Mouse (Mus musculus): ENCODE measurements at regions not wholly inside any gene's neighbourhood (a gene's known extent, or its start where the extent isn't known, plus 50 kb on each side); places are given as distances from the start of the nearest gene placed in this dataset.

GRCm38 (mm10) chr6:71012436-71012822 lies 56.1 kb downstream of the Foxi3 start:
- Histone ChIP-seq H3K9me3 (replicated peaks) (no peaks in the 10 kb centered on the region), H3K4me1 (ENCODE audit: insufficient read depth, low read depth, low read length) (no peaks in the 10 kb centered on the region), H3K27me3 (ENCODE audit: insufficient read depth, low read length) (peaks cover 9% of the 10 kb centered on the region; the same call in 1 of the 2 replicates), H3K4me3 (ENCODE audit: low read depth, low read length) (no peak overlapping the region), H3K36me3 (replicated peaks) (no peaks in the 10 kb centered on the region)
- ATAC-seq (ENCODE audit: extremely low read depth, insufficient number of reproducible peaks, low FRiP score, poor library complexity, severe bottlenecking) (no peak), DNase-seq (ENCODE audit: low spot score) (no peak)
- TF ChIP-seq TAL1 (conservative IDR thresholded peaks at IDR 0.05; ENCODE audit: low read depth, low read length) (no peak), GATA2 (IDR thresholded peaks at IDR 0.05; ENCODE audit: borderline replicate concordance, low read depth, low read length) (no peak), GATA1 (IDR thresholded peaks at IDR 0.05; ENCODE audit: borderline replicate concordance, low read length) (no peak), CTCF (IDR thresholded peaks at IDR 0.05; ENCODE audit: low read depth, low read length) (no peak), POLR2AphosphoS5 (IDR thresholded peaks at IDR 0.05; ENCODE audit: insufficient replicate concordance, low read depth, low read length) (no peak)

DNA sequence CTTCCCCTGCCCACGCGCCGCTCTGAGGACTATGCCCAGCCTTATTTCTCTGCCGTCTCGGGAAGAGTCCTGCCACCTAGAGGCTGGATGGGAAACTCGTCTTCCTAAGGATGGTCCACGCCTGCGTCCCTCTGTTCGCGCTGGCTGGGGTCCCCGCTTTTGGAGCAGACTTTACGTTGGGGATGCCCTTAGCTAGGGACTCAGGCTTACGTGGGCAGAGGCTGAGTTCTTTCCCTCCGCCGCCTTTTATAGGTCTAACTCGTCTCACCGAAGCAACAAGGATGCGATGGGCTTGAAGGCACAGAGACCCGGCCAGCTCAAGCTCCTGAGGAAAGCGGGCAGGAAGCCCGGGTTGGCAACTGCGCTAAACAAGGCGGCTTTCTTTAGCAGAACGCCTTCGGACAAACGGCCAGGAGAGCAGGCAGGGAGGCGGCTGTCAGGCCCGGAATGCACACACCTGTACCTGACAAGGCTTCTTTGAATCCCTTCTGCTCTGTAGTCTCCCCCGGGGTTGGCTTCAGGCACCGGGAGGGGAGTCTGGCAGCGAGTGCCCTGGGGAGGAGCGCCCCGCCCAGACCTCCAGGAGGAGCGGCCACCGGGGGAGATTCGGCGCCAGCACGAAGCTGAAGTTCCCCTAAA lies 56.6 kb downstream of the Foxi3 start:
- TF ChIP-seq CTCF (IDR thresholded peaks at IDR 0.05; ENCODE audit: low read depth, low read length) (no peak), TAL1 (conservative IDR thresholded peaks at IDR 0.05; ENCODE audit: low read depth, low read length) (no peak), GATA2 (IDR thresholded peaks at IDR 0.05; ENCODE audit: borderline replicate concordance, low read depth, low read length) (no peak), POLR2AphosphoS5 (IDR thresholded peaks at IDR 0.05; ENCODE audit: insufficient replicate concordance, low read depth, low read length) (no peak), GATA1 (IDR thresholded peaks at IDR 0.05; ENCODE audit: borderline replicate concordance, low read length) (no peak)
- ATAC-seq (ENCODE audit: extremely low read depth, insufficient number of reproducible peaks, low FRiP score, poor library complexity, severe bottlenecking) (no peak), DNase-seq (ENCODE audit: low spot score) (no peak)
- Histone ChIP-seq H3K4me3 (ENCODE audit: low read depth, low read length) (no peak overlapping the region), H3K4me1 (ENCODE audit: insufficient read depth, low read depth, low read length) (no peaks in the 10 kb centered on the region), H3K36me3 (replicated peaks) (no peaks in the 10 kb centered on the region), H3K27me3 (ENCODE audit: insufficient read depth, low read length) (peaks cover 9% of the 10 kb centered on the region; the same call in 1 of the 2 replicates), H3K9me3 (replicated peaks) (no peaks in the 10 kb centered on the region)

GRCm38 (mm10) chr6:71016388-71016787 lies 60.1 kb downstream of the Foxi3 start:
- H3K4me1 ChIP-seq (ENCODE audit: insufficient read depth, low read depth, low read length): no peaks in the 10 kb centered on the region
- no peak for TF ChIP-seq POLR2AphosphoS5 (IDR thresholded peaks at IDR 0.05; ENCODE audit: insufficient replicate concordance, low read depth, low read length)
- no peak for TF ChIP-seq GATA1 (IDR thresholded peaks at IDR 0.05; ENCODE audit: borderline replicate concordance, low read length)
- TF ChIP-seq CTCF (IDR thresholded peaks at IDR 0.05; ENCODE audit: low read depth, low read length): 0 out of 2 replicates have a peak, but pooled peaks have one; percentile 29
- TF ChIP-seq TAL1 (conservative IDR thresholded peaks at IDR 0.05; ENCODE audit: low read depth, low read length): no peak
- no peak for TF ChIP-seq GATA2 (IDR thresholded peaks at IDR 0.05; ENCODE audit: borderline replicate concordance, low read depth, low read length)
- H3K9me3 ChIP-seq (replicated peaks): no peaks in the 10 kb centered on the region
- no peak overlapping the region for H3K4me3 ChIP-seq (ENCODE audit: low read depth, low read length)
- ATAC-seq (ENCODE audit: extremely low read depth, insufficient number of reproducible peaks, low FRiP score, poor library complexity, severe bottlenecking): no peak
- no peak for DNase-seq (ENCODE audit: low spot score)
- H3K27me3 ChIP-seq (ENCODE audit: insufficient read depth, low read length): peaks cover 9% of the 10 kb centered on the region; the same call in 1 of the 2 replicates
- H3K36me3 ChIP-seq (replicated peaks): no peaks in the 10 kb centered on the region

GRCm38 (mm10) chr6:71021353-71021752 lies 65.0 kb downstream of the Foxi3 start:
- Histone ChIP-seq H3K4me1 (ENCODE audit: insufficient read depth, low read depth, low read length) (no peaks in the 10 kb centered on the region), H3K4me3 (ENCODE audit: low read depth, low read length) (no peak overlapping the region), H3K27me3 (ENCODE audit: insufficient read depth, low read length) (no peaks in the 10 kb centered on the region; the same call in 1 of the 2 replicates), H3K9me3 (replicated peaks) (no peaks in the 10 kb centered on the region), H3K36me3 (replicated peaks) (no peaks in the 10 kb centered on the region)
- TF ChIP-seq CTCF (IDR thresholded peaks at IDR 0.05; ENCODE audit: low read depth, low read length) (no peak), TAL1 (conservative IDR thresholded peaks at IDR 0.05; ENCODE audit: low read depth, low read length) (no peak), POLR2AphosphoS5 (IDR thresholded peaks at IDR 0.05; ENCODE audit: insufficient replicate concordance, low read depth, low read length) (no peak), GATA1 (IDR thresholded peaks at IDR 0.05; ENCODE audit: borderline replicate concordance, low read length) (no peak), GATA2 (IDR thresholded peaks at IDR 0.05; ENCODE audit: borderline replicate concordance, low read depth, low read length) (no peak)
- DNase-seq (ENCODE audit: low spot score) (no peak), ATAC-seq (ENCODE audit: extremely low read depth, insufficient number of reproducible peaks, low FRiP score, poor library complexity, severe bottlenecking) (no peak)

DNA sequence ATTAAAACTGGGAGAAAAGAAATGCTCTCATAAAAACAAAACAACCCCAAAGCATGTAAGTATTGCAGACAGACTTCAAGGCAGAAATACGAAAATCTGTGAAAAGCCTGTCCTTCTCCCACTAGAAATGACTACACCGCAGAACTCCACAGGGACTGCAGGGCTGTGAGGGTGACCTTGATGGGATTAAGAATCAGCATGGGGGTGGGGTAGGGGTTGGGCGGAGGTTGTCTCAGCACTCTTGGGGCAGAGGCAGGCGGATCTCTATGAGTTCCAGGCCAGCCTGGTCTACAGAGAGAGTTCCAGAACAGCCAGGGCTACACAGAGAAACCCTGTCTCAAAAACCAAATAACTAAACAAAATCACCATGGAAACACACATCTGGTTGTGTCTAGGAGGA lies 69.1 kb downstream of the Foxi3 start:
- Histone ChIP-seq H3K27me3 (ENCODE audit: insufficient read depth, low read length) (no peaks in the 10 kb centered on the region; the same call in 1 of the 2 replicates), H3K4me1 (ENCODE audit: insufficient read depth, low read depth, low read length) (no peaks in the 10 kb centered on the region), H3K4me3 (ENCODE audit: low read depth, low read length) (no peak overlapping the region), H3K36me3 (replicated peaks) (no peaks in the 10 kb centered on the region), H3K9me3 (replicated peaks) (no peaks in the 10 kb centered on the region)
- TF ChIP-seq GATA1 (IDR thresholded peaks at IDR 0.05; ENCODE audit: borderline replicate concordance, low read length): no peak
- TF ChIP-seq GATA2 (IDR thresholded peaks at IDR 0.05; ENCODE audit: borderline replicate concordance, low read depth, low read length): no peak
- no peak for TF ChIP-seq POLR2AphosphoS5 (IDR thresholded peaks at IDR 0.05; ENCODE audit: insufficient replicate concordance, low read depth, low read length)
- TF ChIP-seq TAL1 (conservative IDR thresholded peaks at IDR 0.05; ENCODE audit: low read depth, low read length): no peak
- no peak for TF ChIP-seq CTCF (IDR thresholded peaks at IDR 0.05; ENCODE audit: low read depth, low read length)
- ATAC-seq (ENCODE audit: extremely low read depth, insufficient number of reproducible peaks, low FRiP score, poor library complexity, severe bottlenecking) (no peak), DNase-seq (ENCODE audit: low spot score) (no peak)

DNA sequence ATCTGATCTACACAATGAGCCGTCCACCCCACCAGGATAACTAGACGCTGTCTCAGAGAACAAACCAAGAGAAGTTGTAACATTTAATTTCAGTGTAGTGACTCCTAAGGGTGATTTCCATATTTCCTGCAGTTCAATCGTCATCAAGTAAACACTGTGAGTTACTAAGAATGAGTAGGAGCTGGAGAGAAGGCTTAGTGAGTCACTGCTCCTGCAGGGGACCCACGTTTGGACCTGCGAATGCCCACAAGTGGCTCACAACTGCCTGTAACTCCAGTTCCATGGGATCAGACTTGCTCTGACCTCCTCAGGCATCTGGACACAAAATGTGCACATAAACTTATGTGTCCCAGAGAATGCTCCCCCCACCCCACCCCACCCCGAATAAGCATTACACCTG lies 73.3 kb downstream of the Foxi3 start:
- H3K4me1 ChIP-seq (ENCODE audit: insufficient read depth, low read depth, low read length): no peaks in the 10 kb centered on the region
- no peak for ATAC-seq (ENCODE audit: extremely low read depth, insufficient number of reproducible peaks, low FRiP score, poor library complexity, severe bottlenecking)
- no peak for TF ChIP-seq GATA1 (IDR thresholded peaks at IDR 0.05; ENCODE audit: borderline replicate concordance, low read length)
- TF ChIP-seq CTCF (IDR thresholded peaks at IDR 0.05; ENCODE audit: low read depth, low read length): no peak
- no peak for TF ChIP-seq POLR2AphosphoS5 (IDR thresholded peaks at IDR 0.05; ENCODE audit: insufficient replicate concordance, low read depth, low read length)
- TF ChIP-seq TAL1 (conservative IDR thresholded peaks at IDR 0.05; ENCODE audit: low read depth, low read length): no peak
- TF ChIP-seq GATA2 (IDR thresholded peaks at IDR 0.05; ENCODE audit: borderline replicate concordance, low read depth, low read length): no peak

More for the DNA sequence above, 73.3 kb downstream of the Foxi3 start:
- no peak for DNase-seq (ENCODE audit: low spot score)
- Histone ChIP-seq H3K36me3 (replicated peaks) (no peaks in the 10 kb centered on the region), H3K9me3 (replicated peaks) (no peaks in the 10 kb centered on the region), H3K27me3 (ENCODE audit: insufficient read depth, low read length) (no peaks in the 10 kb centered on the region; the same call in 1 of the 2 replicates), H3K4me3 (ENCODE audit: low read depth, low read length) (no peak overlapping the region)
